Mouse (Mus musculus) myocyte (in vitro differentiated cells): Measurements from ENCODE around the gene Hp.

ENCODE experiments used
- MAX ChIP-seq: IDR thresholded peaks from one replicate; pipeline ENCODE4 v1.6.1; 2011; ENCODE audit warnings: low read depth, mild to moderate bottlenecking, control low read depth
- POLR2A ChIP-seq: IDR thresholded peaks from one replicate; pipeline ENCODE4 v1.6.1; 2011; ENCODE audit warnings: low read depth, mild to moderate bottlenecking, control low read depth, moderate library complexity; ENCODE audit not compliant: insufficient read length

DNA sequence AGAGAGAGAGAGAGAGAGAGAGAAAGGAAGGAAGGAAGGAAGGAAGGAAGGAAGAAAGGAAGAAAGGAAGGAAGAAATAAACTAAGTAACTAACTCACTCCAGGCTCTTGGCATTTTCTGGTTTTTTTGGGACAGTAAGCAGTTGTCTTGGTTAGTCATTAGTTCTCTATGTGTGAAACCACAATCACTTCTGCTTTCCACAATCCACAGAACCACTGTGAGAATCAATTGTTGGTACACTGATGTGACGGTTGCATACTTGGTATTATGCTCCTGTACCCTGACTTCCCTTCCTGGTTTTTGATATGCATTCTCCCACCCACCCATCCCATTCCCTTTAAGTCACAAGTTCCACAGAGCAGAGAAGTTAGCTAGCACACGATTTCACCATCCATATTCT is 15.1 kb downstream of the Hp start:
- TF ChIP-seq POLR2A: no peak
- no peak for TF ChIP-seq MAX
